Mouse (Mus musculus) T-helper 1 cell (primary cell): Measurements from ENCODE around the gene Cnnm4.

ENCODE experiments used
- in situ Hi-C: fragments of 300-600 bp; cut with MboI, MseI; formaldehyde crosslinking; loops from one replicate; pipeline ENCODE4 v1.15.1; 2025; ENCODE audit warnings: high pct_unique_total_duplicates

Gene Cnnm4

GRCm38 (mm10) chr1:36471181-36472105 lies at the start of gene Cnnm4:
Gene Cnnm4, plus strand, starts transcription at chr1:36471620.
- in situ Hi-C loops, result no loop called here

GRCm38 (mm10) chr1:36429511-36429910 lies 41.9 kb upstream of the Cnnm4 start:
- in situ Hi-C loops, result no loop called here

- in situ Hi-C loops, result no loop called here
Observed at GRCm38 (mm10) chr1:36432999-36433398, 38.4 kb upstream of the Cnnm4 start.

GRCm38 (mm10) chr1:36433616-36434015 lies 37.8 kb upstream of the Cnnm4 start:
- in situ Hi-C loops, result no loop called here

- in situ Hi-C loops, result no loop called here
Observed at GRCm38 (mm10) chr1:36435071-36435470, 36.3 kb upstream of the Cnnm4 start.

GRCm38 (mm10) chr1:36436515-36436914 lies 34.9 kb upstream of the Cnnm4 start:
- in situ Hi-C loops, result no loop called here

GRCm38 (mm10) chr1:36437223-36437622 lies 34.2 kb upstream of the Cnnm4 start:
- in situ Hi-C loops, result no loop called here

- in situ Hi-C loops, result loop anchor here (5.0 kb wide), 1 partner anchor 74 kb away; the partner anchor contains the start of gene Kansl3
Observed at GRCm38 (mm10) chr1:36441101-36441500, 30.3 kb upstream of the Cnnm4 start.

GRCm38 (mm10) chr1:36444471-36445464 lies 26.7 kb upstream of the Cnnm4 start, which contains the start of gene Lman2l:
Gene Lman2l, minus strand, starts transcription at chr1:36445271.
- in situ Hi-C loops, result loop anchor here (5.0 kb wide), 1 partner anchor 77 kb away; the partner anchor contains the start of gene Kansl3

- in situ Hi-C loops, result no loop called here
Observed at GRCm38 (mm10) chr1:36445508-36445907, 25.9 kb upstream of the Cnnm4 start.

- in situ Hi-C loops, result no loop called here
Observed at GRCm38 (mm10) chr1:36446106-36446824, 25.2 kb upstream of the Cnnm4 start.

GRCm38 (mm10) chr1:36446841-36447240 lies 24.6 kb upstream of the Cnnm4 start:
- in situ Hi-C loops, result no loop called here

- in situ Hi-C loops, result no loop called here
Observed at GRCm38 (mm10) chr1:36454055-36454815, 17.2 kb upstream of the Cnnm4 start.

- in situ Hi-C loops, result no loop called here
Observed at GRCm38 (mm10) chr1:36457388-36458014, 13.9 kb upstream of the Cnnm4 start.

GRCm38 (mm10) chr1:36458169-36458568 lies 13.3 kb upstream of the Cnnm4 start:
- in situ Hi-C loops, result no loop called here

- in situ Hi-C loops, result no loop called here
Observed at GRCm38 (mm10) chr1:36461829-36462228, 9.6 kb upstream of the Cnnm4 start.

- in situ Hi-C loops, result no loop called here
Observed at GRCm38 (mm10) chr1:36465641-36466160, 5.7 kb upstream of the Cnnm4 start.

- in situ Hi-C loops, result no loop called here
Observed at GRCm38 (mm10) chr1:36467446-36467845, 4.0 kb upstream of the Cnnm4 start.

GRCm38 (mm10) chr1:36469811-36470444 lies 1.5 kb upstream of the Cnnm4 start:
- in situ Hi-C loops, result no loop called here
